Mouse (Mus musculus) urinary bladder, postnatal 10 days (tissue): ENCODE results near the gene Tsr1.
A peak's percentile ranks its signal among the peaks of the same experiment; 100 is the strongest.

Source experiments
- DNase-seq: peaks from one replicate; pipeline ENCODE4 v3.0.0; 2022; ENCODE audit warnings: low spot score

Tsr1 gene

GRCm38 (mm10) chr11:74898517-74898827, 601 bp downstream of the Tsr1 start:
- no peak for DNase-seq

- no peak for DNase-seq
These were observed 3.7 kb downstream of the Tsr1 start for GRCm38 (mm10) chr11:74901555-74901954.

GRCm38 (mm10) chr11:74902416-74902815, 4.5 kb downstream of the Tsr1 start:
- no peak for DNase-seq

GRCm38 (mm10) chr11:74907850-74908249, 10.0 kb downstream of the Tsr1 start:
- no peak for DNase-seq

- no peak for DNase-seq
These were observed 10.9 kb downstream of the Tsr1 start for GRCm38 (mm10) chr11:74908618-74909399.

- no peak for DNase-seq
These were observed 12.1 kb downstream of the Tsr1 start for GRCm38 (mm10) chr11:74909978-74910377.

- no peak for DNase-seq
These were observed 14.6 kb downstream of the Tsr1 start for GRCm38 (mm10) chr11:74912492-74912891.

GRCm38 (mm10) chr11:74919249-74919648, 21.4 kb downstream of the Tsr1 start:
- DNase-seq: no peak

GRCm38 (mm10) chr11:74924149-74924548, 26.3 kb downstream of the Tsr1 start:
- DNase-seq: no peak

GRCm38 (mm10) chr11:74925577-74926387, 27.9 kb downstream of the Tsr1 start, which contains the start of the genes Smg6 and Srr:
Gene Smg6, plus strand, starts transcription at chr11:74925823.
Gene Srr, minus strand, starts transcription at chr11:74925948.
- peak; percentile 83 for DNase-seq

- DNase-seq: no peak
These were observed 28.6 kb downstream of the Tsr1 start for GRCm38 (mm10) chr11:74926388-74927005.

GRCm38 (mm10) chr11:74927236-74927725, 29.4 kb downstream of the Tsr1 start:
- DNase-seq: no peak

GRCm38 (mm10) chr11:74929111-74929510, 31.2 kb downstream of the Tsr1 start:
- DNase-seq: no peak

GRCm38 (mm10) chr11:74930391-74930790, 32.5 kb downstream of the Tsr1 start:
- no peak for DNase-seq

GRCm38 (mm10) chr11:74946348-74946747, 48.5 kb downstream of the Tsr1 start:
- DNase-seq: no peak

GRCm38 (mm10) chr11:74954901-74955300, 57.0 kb downstream of the Tsr1 start:
- DNase-seq: no peak

- DNase-seq: no peak
These were observed 58.1 kb downstream of the Tsr1 start for GRCm38 (mm10) chr11:74956006-74956405.

- DNase-seq: no peak
These were observed 59.7 kb downstream of the Tsr1 start for GRCm38 (mm10) chr11:74957600-74957999.
